Mouse (Mus musculus) c-Kit-positive CD71-negative TER-119-negative erythroid progenitor cells, embryonic 14.5 days (primary cell): Measurements from ENCODE around the gene 4933427D14Rik.
A peak's percentile ranks its signal among the peaks of the same experiment; 100 is the strongest.

Source experiments
- DNase-seq: peaks from one replicate; pipeline ENCODE4 v3.0.0-alpha.2; 2013; ENCODE audit warnings: low read depth

The 4933427D14Rik gene

DNA sequence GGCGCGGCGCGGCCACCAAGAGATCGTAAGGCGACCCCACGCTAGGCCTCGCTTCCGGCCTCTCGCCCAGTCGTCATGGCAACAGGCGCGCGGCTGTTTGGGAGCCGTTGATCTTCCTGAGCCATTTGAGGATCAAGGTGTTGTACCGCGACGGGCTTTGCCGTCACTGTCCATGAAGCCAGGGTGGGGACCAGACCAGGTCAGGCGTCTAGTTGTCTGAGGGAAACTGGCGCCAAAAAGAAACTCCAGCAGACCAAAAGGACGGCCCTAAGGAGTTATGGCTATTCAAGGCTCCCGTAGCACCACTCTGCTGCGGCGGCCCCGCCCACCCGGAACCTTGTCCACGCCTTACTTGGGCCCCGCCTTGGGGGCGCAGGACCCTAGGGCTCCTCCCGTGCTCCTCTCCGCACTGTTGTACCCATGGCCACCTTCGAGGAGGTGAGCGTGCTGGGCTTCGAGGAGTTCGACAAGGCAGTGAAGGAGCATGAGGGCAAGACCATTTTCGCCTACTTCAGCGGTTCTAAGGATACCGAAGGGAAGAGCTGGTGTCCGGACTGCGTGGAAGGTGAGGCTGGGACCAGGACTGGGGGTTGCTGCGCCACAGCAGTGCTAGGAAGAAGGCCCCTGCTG, at the start of gene 4933427D14Rik, which contains the start of gene Txndc17:
TSS of gene 4933427D14Rik (minus strand) at position 256 of the 630 bp plus-strand sequence.
TSS of gene Txndc17 (plus strand) at position 344 of the 630 bp plus-strand sequence.
- DNase-seq = peak; percentile 81

DNA sequence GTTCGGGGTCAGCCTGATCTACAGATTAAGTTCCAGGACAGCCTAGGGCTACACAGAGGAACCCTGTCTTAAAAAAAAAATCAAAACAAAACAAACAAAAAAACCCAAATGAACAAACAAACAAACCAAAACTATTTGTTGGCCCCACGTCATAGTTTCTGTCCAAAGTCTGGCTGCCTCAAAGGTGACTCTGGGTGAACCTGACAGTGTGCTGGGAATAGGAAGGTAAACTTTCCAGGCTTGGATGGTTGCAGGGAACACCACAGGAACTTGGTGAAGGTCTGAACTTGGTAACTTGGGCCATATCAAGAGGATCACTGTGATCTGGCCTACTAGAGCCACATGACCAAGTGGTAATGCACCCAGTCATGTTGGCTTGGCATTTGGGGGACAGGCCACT, 49.2 kb upstream of the 4933427D14Rik start:
- DNase-seq = no peak

DNA sequence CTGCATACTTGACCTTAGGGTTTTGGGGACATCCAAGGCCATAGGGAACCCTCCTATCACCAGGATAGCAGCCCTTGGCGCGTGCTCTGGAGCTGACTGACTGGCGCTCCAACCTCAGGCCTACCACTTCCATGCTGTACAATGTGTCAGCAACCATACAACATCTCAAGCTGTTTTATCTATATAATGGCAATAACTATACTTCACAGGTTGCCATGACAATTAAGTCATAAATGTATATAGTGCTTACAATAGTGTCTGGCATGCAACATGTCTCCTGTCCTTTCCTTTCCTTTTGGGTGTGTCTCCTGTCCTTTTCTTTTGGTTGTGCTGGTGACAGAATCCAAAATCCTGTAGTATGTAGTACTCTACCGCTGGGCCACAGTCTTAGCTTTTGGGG, 48.4 kb upstream of the 4933427D14Rik start:
- no peak for DNase-seq

DNA sequence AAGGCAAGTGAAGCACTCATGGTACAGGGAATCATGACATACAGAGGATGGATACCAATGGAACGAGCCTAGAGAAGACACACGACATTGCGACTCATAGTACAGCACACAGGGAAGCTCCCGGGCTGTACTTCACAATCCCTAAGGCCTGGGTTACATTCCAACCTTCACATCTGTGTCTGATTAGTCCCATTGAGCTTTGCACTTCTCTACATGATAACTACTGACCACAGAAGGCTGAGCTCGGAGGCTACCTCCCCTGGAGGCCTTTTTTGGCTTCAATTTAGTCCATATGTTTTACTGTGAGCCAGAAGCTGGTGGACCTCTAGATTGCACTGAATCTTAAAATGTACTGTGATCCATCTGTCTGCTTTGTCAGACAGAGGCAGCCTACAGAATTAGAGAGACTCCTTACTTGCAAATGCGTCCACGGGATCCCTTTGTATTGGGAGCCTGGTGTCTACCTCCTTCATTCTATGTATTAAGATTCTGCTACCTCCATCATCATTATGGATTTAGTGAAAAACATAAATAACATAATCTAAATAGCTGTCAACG, 38.0 kb upstream of the 4933427D14Rik start:
- no peak for DNase-seq

DNA sequence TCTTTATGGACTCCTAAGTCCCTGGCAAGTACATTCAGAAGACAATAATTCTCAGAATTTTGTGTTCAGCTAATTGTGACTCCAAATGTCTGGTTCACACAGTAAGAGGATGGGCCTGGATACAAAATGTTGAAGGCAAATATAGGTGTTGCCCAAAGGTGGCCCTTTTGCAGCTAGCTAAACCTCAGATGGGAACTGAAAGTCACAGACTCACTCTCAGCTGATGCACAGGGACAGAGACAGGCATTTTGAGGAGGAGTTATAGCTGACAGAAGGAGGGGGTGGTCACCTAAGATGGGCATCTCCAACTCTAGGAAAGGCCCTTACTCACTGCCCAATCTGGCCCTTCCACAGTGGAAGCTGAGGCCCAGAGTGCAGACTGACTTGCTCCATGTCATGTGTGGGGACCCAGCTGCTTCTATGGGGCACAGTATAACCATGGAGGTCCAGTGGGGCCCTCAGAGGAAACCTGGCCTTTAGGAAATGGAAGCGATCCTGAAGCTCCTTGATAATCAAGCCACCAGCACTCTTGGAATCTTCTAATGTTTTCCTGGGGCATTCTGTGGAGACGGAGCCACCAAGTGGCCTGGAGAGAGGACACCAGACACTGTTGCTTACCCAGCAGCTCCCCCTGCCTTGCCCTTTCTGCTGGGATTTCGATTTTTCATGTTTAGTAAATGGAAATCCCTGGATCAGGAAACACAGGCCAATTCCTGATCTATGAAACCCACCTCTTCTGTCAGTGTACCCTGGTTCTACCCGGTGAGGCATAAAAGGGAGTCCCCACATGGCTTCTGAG, 33.0 kb upstream of the 4933427D14Rik start:
- no peak for DNase-seq

DNA sequence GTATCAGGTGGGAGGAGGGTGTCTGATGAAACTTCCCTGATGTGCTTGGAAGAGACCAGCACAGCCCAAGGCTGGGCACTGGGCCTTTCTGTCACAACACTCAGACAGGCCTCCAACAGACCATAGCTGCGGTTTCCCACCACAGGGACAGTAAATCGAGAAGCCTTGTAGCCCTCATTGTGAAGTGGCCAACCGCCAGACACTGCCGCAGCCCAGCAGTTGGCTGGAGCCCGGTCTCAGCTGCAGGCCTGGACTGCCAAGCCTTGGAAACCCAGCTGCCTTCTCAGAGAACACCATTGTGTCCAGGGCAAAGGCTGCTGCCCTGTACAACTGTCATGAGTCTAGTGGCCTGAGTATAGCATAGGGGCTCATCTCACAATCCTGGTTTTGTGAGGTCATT, 26.8 kb upstream of the 4933427D14Rik start:
- DNase-seq = no peak

DNA sequence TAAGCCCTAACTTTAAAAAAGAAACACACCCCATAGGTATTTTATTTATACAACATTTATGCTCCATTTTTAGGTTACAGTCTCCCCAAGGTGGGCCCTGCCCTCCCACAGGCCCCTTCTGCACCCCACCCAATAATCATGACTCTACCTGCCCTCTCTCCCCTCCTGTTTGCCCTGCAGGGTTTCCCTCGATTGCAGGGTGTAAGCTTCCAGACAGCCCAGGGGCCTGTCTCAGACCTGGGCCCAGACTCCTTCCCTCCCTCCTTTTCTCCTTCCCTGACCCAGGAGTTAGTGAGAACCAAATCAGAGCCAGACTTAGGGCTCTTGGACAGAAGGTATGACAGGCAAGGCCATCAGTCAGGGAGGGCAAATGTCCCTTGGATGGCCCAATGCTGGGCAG, 25.7 kb upstream of the 4933427D14Rik start:
- no peak for DNase-seq

DNA sequence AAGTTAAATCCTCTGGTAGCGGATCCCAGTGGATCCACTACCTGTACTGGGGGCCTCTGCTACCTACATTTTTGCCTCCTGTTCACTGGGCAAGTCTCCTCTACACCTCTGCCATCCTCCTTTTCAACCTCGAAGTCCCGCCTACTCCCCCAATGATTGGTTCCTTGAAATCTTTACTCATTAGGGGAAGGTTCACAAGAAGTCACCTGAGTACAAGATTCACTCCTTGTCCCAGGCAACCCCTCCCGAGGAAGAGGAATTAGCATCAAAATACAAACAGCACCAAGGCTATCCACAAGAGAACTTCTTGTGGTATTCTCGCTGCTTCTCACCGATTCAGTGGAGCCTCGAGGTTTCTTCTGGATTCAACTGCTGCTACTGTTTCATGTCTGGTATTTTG, 24.8 kb upstream of the 4933427D14Rik start:
- no peak for DNase-seq

DNA sequence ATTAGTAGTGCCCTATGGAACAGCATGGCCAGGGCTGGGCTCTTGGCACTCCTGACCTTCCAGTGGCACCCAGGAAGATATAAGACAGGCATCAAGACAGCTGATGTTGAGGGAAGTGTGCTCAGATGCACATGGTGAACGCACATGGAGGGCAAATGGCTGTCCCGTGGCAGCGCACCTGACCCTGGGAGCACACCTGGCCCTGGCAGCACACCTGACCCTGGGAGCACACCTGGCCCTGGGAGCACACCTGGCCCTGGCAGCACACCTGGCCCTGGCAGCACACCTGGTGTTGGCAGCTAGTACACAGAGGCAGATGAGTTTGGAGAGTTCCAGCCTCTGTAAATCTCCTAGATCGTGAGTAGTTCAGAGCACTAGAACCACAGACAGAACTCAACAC, 21.3 kb upstream of the 4933427D14Rik start:
- DNase-seq = no peak

DNA sequence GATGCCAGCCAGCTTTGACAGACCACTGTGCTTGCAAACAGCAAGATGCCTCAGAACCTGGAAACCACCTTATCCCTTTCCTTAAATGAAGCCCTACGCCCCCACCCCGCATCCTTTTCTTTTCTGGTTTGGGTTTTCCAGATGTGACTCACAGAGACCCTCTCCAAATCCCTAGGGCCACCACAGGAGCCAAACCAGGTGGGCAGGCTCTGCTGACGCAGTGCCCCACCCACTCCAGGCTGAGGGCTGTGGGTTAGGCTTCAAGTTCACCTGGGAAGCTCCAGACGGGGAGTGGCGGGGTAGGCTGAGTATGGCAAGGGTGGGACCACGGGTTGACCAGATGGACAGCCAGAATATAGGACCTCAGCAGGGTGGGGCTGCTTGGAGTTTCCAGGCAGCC, 19.6 kb upstream of the 4933427D14Rik start:
- no peak for DNase-seq

DNA sequence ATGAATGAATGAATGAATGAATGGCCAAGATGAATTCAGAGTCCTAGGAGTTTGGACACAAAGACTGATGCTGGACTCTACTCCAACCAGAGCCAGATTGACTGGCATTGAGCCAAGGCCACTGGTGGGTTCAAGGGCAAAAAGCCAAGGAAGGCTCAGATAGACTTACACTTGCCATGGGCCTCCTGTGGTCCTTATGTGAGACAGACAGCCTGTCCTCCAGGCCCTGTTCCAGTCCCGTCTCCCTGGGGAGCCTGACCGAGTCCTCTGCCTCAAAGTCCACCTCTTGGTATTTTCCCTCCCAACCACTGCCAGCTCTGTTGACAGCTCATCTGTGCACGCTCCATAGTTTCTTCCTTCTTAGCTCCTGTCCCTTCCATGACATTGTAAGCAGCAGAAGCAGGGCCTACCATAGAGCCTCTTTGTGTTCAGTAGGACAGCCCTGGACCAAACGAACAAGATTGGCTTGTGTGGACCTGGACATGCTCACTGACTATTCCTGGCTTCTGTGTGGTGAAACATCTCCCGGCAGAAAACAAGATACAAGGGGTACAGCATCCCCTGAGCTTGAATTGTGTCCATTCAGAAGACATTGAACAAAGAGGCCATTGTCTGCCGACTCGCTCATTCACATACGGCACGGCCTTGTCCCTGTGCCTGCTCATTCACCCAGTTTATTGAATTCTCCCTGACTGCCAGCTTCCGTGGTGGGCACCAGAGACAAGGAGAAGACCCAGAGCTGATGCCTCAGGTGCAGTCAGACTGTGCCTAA, 18.9 kb upstream of the 4933427D14Rik start:
- DNase-seq = no peak

DNA sequence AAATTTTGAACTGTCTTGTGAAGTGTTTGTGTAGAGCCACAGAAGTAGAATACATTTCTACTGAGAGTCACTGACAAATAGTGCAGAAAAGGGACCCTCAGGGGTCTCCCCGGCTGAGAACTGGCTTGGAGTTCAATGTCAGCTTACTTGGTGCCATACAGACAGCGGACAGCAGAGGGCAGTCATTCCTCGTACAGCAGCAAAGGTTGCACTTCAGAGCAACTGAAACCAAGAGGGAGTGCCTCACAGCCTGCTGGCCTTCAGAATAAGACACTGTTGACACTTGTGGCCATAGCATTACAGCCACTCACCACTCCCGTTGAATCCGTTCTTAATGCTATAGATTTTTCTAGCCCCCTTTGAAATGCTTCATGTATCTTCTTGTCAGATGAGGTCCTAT, 17.6 kb upstream of the 4933427D14Rik start:
- DNase-seq = peak; percentile 47

DNA sequence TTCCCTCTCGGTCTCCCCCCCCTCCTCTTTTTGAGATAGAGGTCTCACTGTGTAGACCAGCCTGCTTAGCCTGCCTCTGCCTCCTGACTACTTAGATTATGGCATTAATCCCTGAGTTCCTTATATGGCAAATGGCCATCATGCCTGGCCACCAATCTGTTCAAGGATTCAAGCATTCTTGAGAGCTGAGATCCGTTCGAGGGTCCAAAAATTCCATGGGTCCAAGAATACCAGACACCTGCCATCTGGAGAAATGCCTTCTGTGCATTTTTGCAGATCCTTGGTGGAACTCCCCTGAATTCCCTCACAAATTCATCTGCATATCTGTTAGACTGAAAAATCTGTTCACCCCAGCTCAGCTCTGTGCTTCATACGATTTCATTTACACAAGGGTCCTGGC, 16.2 kb upstream of the 4933427D14Rik start:
- no peak for DNase-seq

DNA sequence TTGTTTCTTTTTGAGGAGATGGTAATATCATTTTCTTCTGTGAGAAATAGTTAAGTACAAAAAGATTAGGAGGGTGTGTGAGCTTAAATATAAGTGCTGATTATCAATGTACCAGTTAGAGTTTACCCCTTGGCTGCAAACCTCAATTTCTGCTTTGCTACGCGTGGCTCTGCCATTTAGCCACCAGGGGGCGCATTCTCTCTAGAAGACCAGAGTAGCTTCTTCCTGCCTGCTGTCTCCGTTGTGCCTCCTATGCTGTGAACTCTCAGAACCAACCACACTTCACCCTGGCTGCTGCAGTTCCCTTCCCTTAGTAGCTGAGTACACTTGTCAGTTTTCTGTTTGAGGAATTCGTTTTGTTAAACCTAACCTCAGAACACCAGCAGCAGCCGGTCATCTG, 14.0 kb upstream of the 4933427D14Rik start:
- peak; percentile 73 for DNase-seq

DNA sequence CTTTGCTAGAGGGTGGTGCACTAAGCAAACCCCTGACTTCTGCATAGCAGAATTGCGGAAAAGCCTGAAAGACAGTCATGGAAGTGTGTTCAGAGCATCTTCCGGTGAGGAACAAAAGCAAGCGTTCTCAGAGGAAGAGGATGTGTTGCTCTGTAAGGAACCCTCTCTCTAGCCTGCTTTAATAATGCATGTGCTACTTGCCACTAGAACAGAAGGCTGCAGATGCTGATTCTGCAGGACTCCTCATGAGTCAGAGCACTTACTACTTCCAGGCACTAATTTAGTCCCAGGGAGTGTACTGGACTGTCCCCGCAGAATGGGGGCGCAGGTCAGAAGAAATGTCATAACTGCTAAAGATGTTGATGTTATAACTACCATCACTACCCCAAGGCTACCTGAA, 9.9 kb upstream of the 4933427D14Rik start:
- DNase-seq = no peak

DNA sequence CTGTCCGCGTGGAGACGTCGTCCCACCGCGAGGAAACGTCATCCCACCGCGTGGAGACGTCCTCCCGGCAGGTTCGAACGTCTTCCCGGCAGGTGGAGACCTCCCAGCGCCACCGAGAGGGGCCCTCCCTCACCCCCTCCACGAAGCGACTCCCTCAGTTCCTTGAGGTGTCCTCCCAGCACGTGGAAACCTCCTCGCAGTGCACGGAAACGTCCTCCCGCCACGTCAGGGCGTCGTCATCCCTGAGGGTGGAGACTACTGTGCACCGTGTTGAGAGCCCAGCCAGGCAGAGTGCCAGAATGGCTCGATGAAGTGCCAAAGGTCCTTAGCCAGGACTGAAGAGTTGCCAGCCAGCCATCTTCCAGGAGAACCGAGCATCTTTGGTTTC, 8.1 kb upstream of the 4933427D14Rik start, which contains the start of gene Med31:
TSS of gene Med31 (minus strand) at position 183 of the 388 bp plus-strand sequence.
- DNase-seq = no peak

DNA sequence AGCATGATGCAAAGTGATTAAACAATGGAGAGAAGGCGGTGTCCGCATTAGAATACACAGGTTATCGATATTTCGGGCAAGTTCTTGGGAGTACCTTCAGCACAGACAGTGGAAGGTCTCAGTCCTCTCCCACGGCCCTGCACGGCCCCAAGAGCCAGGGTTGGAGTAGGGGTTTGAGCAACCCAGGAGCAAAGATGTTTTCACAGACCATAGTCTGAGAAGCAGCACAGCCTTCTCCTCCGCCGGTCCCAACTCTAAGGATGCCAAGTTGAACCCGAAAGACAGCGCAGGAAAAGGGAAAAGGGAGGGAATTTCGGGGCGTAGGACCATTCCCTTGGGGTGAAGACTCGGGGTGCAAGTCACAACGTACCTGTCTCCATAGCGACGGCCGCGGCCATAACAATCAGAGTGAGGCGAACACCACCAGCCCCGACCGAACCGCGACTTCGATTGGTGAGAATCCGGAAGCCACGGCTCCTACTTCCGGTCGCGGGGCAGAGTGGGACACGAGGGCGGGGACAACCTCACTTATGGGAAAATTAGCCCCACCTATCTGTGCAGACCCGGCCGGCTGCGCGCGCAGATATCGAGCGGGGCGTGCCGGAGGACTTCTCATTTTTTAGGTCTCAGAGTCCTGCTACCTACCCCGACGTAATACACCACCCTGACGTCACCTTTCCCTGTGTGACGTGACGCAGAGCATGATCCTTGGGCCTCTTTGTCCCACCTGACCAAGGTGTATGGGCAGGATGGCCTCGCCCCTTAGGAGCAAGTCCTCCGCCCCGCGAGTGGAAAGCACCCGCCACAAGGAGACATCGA, 7.5 kb upstream of the 4933427D14Rik start:
- DNase-seq = peak; percentile 94

DNA sequence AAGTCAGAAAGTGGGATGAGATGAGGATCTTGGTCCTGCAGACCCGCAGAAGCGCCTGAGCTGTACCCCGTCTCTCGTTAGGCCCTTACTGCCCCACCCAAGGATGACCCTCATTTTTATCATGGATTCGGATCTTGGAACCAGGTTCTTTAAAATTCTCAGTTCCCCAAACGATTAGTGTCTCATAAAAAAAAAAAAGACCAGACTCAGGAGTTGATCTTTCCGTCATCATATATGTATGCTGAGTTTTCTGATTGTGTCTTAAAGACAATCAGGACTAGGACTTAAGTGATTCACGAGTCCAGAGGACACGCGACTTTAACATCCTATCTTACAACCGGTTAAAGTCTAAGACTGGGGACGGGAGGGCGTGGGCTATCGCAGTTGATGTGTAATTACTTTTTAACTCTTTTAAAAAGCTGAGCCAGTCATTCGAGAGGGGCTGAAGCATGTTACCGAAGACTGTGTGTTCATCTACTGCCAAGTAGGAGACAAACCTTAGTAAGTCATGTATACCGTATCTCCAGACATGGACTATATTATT, 647 bp upstream of the 4933427D14Rik start:
- DNase-seq = no peak

DNA sequence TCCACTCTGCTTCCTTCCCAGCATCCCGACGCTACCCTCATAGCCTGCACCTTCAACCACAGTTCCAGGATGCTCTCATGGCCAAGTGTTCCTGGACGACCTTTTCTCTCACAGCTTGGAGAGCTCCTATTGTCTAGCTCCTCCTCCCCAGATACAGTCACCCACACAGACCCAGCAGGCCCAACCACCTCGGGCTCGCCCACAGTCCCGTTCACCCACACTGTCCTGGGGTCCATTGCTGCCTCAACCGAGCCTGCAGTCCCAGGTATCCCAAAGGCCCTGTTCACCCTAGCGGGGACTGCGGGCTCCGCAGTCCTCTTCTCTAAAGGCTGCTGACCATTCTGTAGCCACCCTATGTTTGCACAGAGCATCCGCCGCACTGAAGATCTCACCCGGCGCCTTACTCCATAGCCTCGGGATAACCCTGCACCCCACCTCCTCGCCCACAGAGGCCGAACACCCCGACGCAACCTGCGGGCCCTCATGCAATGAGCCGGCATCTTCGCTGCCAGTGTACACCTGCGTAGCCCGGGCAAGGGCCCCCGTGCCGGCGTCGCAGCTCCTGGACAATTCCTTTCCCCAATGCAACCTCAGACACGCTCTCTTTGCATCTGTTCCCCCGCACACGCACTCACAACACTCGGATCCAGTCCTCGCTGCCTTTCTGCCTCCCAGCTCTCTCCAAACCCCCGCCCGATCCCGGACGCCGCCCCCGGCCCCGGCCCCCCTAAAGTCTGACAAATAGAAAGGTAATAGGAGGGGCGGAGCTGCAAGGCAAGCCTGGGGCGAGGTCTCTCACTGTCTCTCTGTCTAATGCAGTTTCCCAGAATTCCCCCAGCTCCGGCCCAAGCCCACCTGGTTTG, 687 bp downstream of the 4933427D14Rik start, which contains the start of gene Gm43951:
TSS of gene Gm43951 (minus strand) at position 500 of the 863 bp plus-strand sequence.
- no peak for DNase-seq

DNA sequence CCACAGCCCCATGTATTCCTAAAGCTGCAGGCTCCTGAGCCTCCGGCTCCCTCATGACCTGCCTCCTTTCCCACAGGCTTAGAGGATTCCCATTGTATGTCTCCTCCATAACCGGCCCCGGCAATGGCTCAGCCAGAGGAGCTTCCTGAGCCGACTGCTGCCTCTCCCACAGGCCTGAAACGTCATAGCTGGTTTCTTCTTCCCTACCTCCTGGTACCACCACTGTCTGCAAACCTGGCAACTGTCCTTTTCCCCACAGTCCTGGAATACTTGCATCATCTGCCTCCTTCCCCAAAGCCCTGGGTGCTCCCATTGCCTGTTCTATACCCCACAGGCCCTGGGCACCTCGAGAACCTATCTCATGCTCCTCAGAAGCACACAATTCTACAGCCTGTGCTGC, 2.0 kb downstream of the 4933427D14Rik start:
- no peak for DNase-seq
